Mouse (Mus musculus): ENCODE data around the gene Cct2. TPM values are rescaled to one million over a fixed set of nuclear protein-coding genes. Genes with fewer than 3 reads are reported as not detected.

Cct2 gene
- polyA plus RNA-seq, 1 experiment from 2014 or later = 277 TPM

DNA sequence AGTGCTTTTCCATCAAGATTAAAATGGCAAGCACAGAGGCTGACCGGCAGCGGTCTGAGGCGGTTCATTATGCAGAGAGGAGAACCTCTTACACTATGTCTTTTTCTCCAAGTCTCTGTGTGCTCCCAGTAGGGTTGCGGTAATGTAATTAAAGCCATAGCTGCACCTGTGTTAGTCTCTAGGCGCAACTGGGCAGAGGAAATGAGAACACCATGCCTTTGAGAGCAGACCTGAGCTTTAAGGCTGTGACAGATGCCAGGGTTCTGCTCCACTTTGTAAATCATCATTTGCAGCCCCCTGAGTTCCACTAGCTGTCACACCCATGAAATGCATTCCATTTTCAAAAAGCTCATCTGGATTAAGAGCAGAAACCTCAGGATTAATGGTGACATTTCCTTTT lies 58.9 kb downstream of the Cct2 start:
- no peak overlapping the region for H3K4me2 ChIP-seq (ENCODE audit: low read length)
- 47% methylated on average over 5 of the region's 5 CpGs for WGBS
- 0 out of 2 replicates have a peak overlapping the region, but pooled peaks have one; percentile 37 for H3K27ac ChIP-seq (replicated peaks; ENCODE audit: low read depth, low read length)
- no peak overlapping the region for H3K4me3 ChIP-seq (replicated peaks; ENCODE audit: low read depth, low read length)
- H3K9me3 ChIP-seq (ENCODE audit: control insufficient read depth, low read length) = no peaks in the 10 kb centered on the region
- DNase-seq (peak; percentile 40), ATAC-seq (ENCODE audit: low FRiP score, low TSS enrichment) (no peak)
- H3K27me3 ChIP-seq (ENCODE audit: control insufficient read depth, insufficient read depth, low read length) = no peaks in the 10 kb centered on the region
- H3K9ac ChIP-seq (replicated peaks; ENCODE audit: low read length) = no peak overlapping the region
- peaks cover 12% of the 10 kb centered on the region; the same call in 1 of the 2 replicates for H3K4me1 ChIP-seq (ENCODE audit: control insufficient read depth, insufficient read depth, low read length)
- H3K36me3 ChIP-seq (ENCODE audit: control insufficient read depth, insufficient read depth, low read length) = no peaks in the 10 kb centered on the region

Other genes starting within 250 kb of the Cct2 start
- gene Myrfl, start 166.9 kb downstream of the Cct2 start, polyA plus RNA-seq (2014; fragmentation: Nextera tagmentation; extraction: Ambion mirVana) = 0.14 TPM in 1 of 2 replicates, not detected in the other
- gene Rab3ip, start 113.0 kb downstream of the Cct2 start, polyA plus RNA-seq (2014; fragmentation: Nextera tagmentation; extraction: Ambion mirVana) = 40.4 and 41.6 TPM in 2 replicates
- gene Gm10271, start 91.2 kb downstream of the Cct2 start, polyA plus RNA-seq (2014; fragmentation: Nextera tagmentation; extraction: Ambion mirVana) = not detected in 2 replicates
- gene Best3, start 77.5 kb downstream of the Cct2 start, polyA plus RNA-seq (2014; fragmentation: Nextera tagmentation; extraction: Ambion mirVana) = 0.12 TPM in 1 of 2 replicates, not detected in the other
- not detected in 2 replicates for gene Lrrc10, start 18.5 kb downstream of the Cct2 start, polyA plus RNA-seq (2014; fragmentation: Nextera tagmentation; extraction: Ambion mirVana)
- gene Frs2, start 84.7 kb upstream of the Cct2 start, polyA plus RNA-seq (2014; fragmentation: Nextera tagmentation; extraction: Ambion mirVana) = 25.4 and 30.3 TPM in 2 replicates
- gene Yeats4, start 160.7 kb upstream of the Cct2 start, polyA plus RNA-seq (2014; fragmentation: Nextera tagmentation; extraction: Ambion mirVana) = 144 and 145 TPM in 2 replicates
- gene 9530003J23Rik, start 174.9 kb upstream of the Cct2 start, polyA plus RNA-seq (2014; fragmentation: Nextera tagmentation; extraction: Ambion mirVana) = not detected in 2 replicates
- 5.0 and 31.6 TPM in 2 replicates for gene Lyz2, start 218.5 kb upstream of the Cct2 start, polyA plus RNA-seq (2014; fragmentation: Nextera tagmentation; extraction: Ambion mirVana)
- gene Lyz1, start 229.1 kb upstream of the Cct2 start, polyA plus RNA-seq (2014; fragmentation: Nextera tagmentation; extraction: Ambion mirVana) = not detected in 2 replicates